ENCODE assay signal across 20 mouse cellular contexts in genomic region chr1:178677160-178677559, GRCm38 (mm10).
DNase-seq lines count a peak whose midpoint lies in the region; ATAC-seq lines count a peak whose summit lies in the region.
"Had no signal": no experiment of that assay in that cellular context is flagged by ENCODE, and none has a peak within 500 bp of the region (broad histone marks: within the 10 kb centered on the region; RNA-seq: fewer than 3 reads in every experiment).

No protein-coding gene starts in this region.

- H3K9ac ChIP-seq in heart, embryonic 13.5 days: peak overlapping the region; percentile 19; the same call in 1 of the 2 replicates
- H3K9ac ChIP-seq in kidney, embryonic 16.5 days (replicated peaks; ENCODE audit: low read length): no peak overlapping the region
- H3K9ac ChIP-seq in neural tube, embryonic 12.5 days: no peak overlapping the region
- H3K9ac ChIP-seq: embryonic facial prominence, embryonic 15.5 days; forebrain, postnatal 0 days; limb, embryonic 15.5 days; liver, embryonic 15.5 days; midbrain, embryonic 12.5 days had no signal

- DNase-seq in heart, adult 9 months (ENCODE audit: low spot score in 2 of 2): no peak
- DNase-seq in kidney, adult 8-10 months: no peak
- DNase-seq in embryo, embryonic 11.5 days (ENCODE audit: low read depth, low spot score): peak; percentile 32
- no peak for DNase-seq in cerebellum, adult 8-10 months
- DNase-seq in MN1 (ENCODE audit: low spot score): no peak
- DNase-seq: cerebellum, adult 2 months; forebrain, postnatal 0 days; gastrocnemius, postnatal 36 days; layer of hippocampus, postnatal 36 days; thymus, postnatal 25 days had no signal

- H3K4me1 ChIP-seq in heart, embryonic 13.5 days: peaks cover 60% of the 10 kb centered on the region
- peaks cover 16% of the 10 kb centered on the region for H3K4me1 ChIP-seq in kidney, embryonic 16.5 days (ENCODE audit: insufficient read depth, low read length)
- peaks cover 16% of the 10 kb centered on the region for H3K4me1 ChIP-seq in neural tube, embryonic 12.5 days
- H3K4me1 ChIP-seq: limb, embryonic 15.5 days had no signal

- H3K4me2 ChIP-seq in heart, embryonic 13.5 days: no peak overlapping the region
- H3K4me2 ChIP-seq in kidney, embryonic 16.5 days (replicated peaks; ENCODE audit: low read depth, low read length): no peak overlapping the region
- H3K4me2 ChIP-seq in neural tube, embryonic 12.5 days (replicated peaks): no peak overlapping the region
- H3K4me2 ChIP-seq: embryonic facial prominence, embryonic 15.5 days; heart, embryonic 11.5 days; limb, embryonic 15.5 days; liver, embryonic 15.5 days; midbrain, embryonic 12.5 days had no signal

- WGBS in heart, embryonic 13.5 days: 53% methylated on average over 12 of the region's 12 CpGs
- WGBS in kidney, embryonic 16.5 days: 13% methylated on average over 12 of the region's 12 CpGs
- 9% methylated on average over 12 of the region's 12 CpGs for WGBS in neural tube, embryonic 12.5 days

- H3K36me3 ChIP-seq in heart, embryonic 13.5 days: peaks cover 22% of the 10 kb centered on the region
- peaks cover 7% of the 10 kb centered on the region; the same call in 1 of the 2 replicates for H3K36me3 ChIP-seq in kidney, embryonic 16.5 days (ENCODE audit: insufficient read depth, low read length)
- no peaks in the 10 kb centered on the region for H3K36me3 ChIP-seq in neural tube, embryonic 12.5 days
- H3K36me3 ChIP-seq: embryonic facial prominence, embryonic 15.5 days; liver, embryonic 15.5 days; midbrain, embryonic 12.5 days had no signal

- no peak overlapping the region for H3K4me3 ChIP-seq in heart, embryonic 13.5 days
- H3K4me3 ChIP-seq in kidney, embryonic 16.5 days (ENCODE audit: low read length): no peak overlapping the region
- no peak overlapping the region for H3K4me3 ChIP-seq in neural tube, embryonic 12.5 days
- H3K4me3 ChIP-seq: embryonic facial prominence, embryonic 15.5 days; layer of hippocampus, adult 2 months; limb, embryonic 15.5 days; liver, embryonic 15.5 days; midbrain, embryonic 12.5 days had no signal

- no peaks in the 10 kb centered on the region for H3K9me3 ChIP-seq in heart, embryonic 13.5 days
- no peaks in the 10 kb centered on the region for H3K9me3 ChIP-seq in kidney, embryonic 16.5 days (ENCODE audit: low read length)
- no peaks in the 10 kb centered on the region for H3K9me3 ChIP-seq in neural tube, embryonic 12.5 days
- H3K9me3 ChIP-seq: embryonic facial prominence, embryonic 15.5 days; limb, embryonic 15.5 days; liver, embryonic 15.5 days; midbrain, embryonic 12.5 days had no signal

- no peak overlapping the region for H3K27ac ChIP-seq in heart, embryonic 13.5 days (replicated peaks)
- H3K27ac ChIP-seq in kidney, embryonic 16.5 days (ENCODE audit: low read length): peak overlapping the region; percentile 20; the same call in 1 of the 2 replicates
- H3K27ac ChIP-seq in neural tube, embryonic 12.5 days: no peak overlapping the region
- H3K27ac ChIP-seq: embryonic facial prominence, embryonic 15.5 days; layer of hippocampus, adult 2 months; limb, embryonic 15.5 days; liver, embryonic 15.5 days; midbrain, embryonic 12.5 days had no signal

- no peaks in the 10 kb centered on the region for H3K27me3 ChIP-seq in heart, embryonic 13.5 days (replicated peaks)
- H3K27me3 ChIP-seq in kidney, embryonic 16.5 days (ENCODE audit: insufficient read depth, low read length): no peaks in the 10 kb centered on the region
- peaks cover 5% of the 10 kb centered on the region; the same call in 1 of the 2 replicates for H3K27me3 ChIP-seq in neural tube, embryonic 12.5 days (replicated peaks)
- H3K27me3 ChIP-seq: CH12.LX; embryonic facial prominence, embryonic 15.5 days; liver, embryonic 15.5 days; midbrain, embryonic 12.5 days had no signal

- no peak for ATAC-seq in heart, embryonic 13.5 days (ENCODE audit: extremely low read depth, insufficient number of reproducible peaks, low FRiP score, low TSS enrichment)
- ATAC-seq in kidney, embryonic 16.5 days (ENCODE audit: low FRiP score, low TSS enrichment): peak; percentile 93
- peak; percentile 85 for ATAC-seq in neural tube, embryonic 12.5 days (ENCODE audit: low FRiP score, low read depth)
- ATAC-seq: forebrain, postnatal 0 days had no signal
